Mouse (Mus musculus) thymus, adult 2 months (tissue): ENCODE measurements at regions not wholly inside any gene's neighbourhood (a gene's known extent, or its start where the extent isn't known, plus 50 kb on each side); places are given as distances from the start of the nearest gene placed in this dataset.

Experiments
- CTCF ChIP-seq: fragments of 200-500 bp; IDR thresholded peaks from 2 replicates; pipeline ENCODE4 v1.5.1; 2012; ENCODE audit warnings: mild to moderate bottlenecking, control low read depth, low read length, moderate library complexity, borderline replicate concordance; ENCODE audit not compliant: control insufficient read depth, poor library complexity, insufficient read depth; ENCODE audit errors: extremely low read depth
- POLR2A ChIP-seq: fragments of 200-500 bp; IDR thresholded peaks from 2 replicates; pipeline ENCODE4 v1.6.1; 2012; ENCODE audit warnings: mild to moderate bottlenecking, low read length, control low read depth, moderate library complexity; ENCODE audit not compliant: control insufficient read depth, poor library complexity, insufficient read depth; ENCODE audit errors: extremely low read depth

DNA sequence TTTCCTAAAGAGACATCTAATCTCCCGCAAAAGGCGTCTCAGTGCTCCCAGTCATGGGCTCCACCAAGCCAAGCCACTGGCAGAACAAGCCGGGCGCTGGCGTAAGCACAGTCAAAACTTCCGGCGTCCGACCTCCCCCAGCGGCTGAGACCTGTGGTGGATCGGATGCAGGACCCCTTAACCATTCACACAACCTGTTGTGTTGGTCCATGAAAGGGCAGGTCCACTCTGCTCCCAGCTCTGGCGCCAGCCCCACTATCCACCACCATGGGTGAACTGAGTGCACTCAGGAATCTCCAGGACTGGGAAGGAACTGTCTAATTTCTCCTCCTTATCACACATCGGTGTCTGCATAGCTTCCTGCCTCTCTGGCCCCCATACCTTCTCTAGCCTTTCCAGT lies 94.8 kb upstream of the Fut8 start:
- no peak for TF ChIP-seq POLR2A
- no peak for TF ChIP-seq CTCF
